Mouse (Mus musculus): Measurements from ENCODE around the gene Gps1. TPM values are rescaled to one million over a fixed set of nuclear protein-coding genes. Genes with fewer than 3 reads are reported as not detected.
"Not testable (repeated sequence)": the region's sequence is repeated elsewhere in the genome, so short reads cannot be mapped to it uniquely, and the experiment has no call there.

Gps1 gene
- total RNA-seq, 2 experiments from 2014 or later, result 50.3 to 53.0 TPM

GRCm38 (mm10) chr11:120783426-120784063, 527 bp upstream of the Gps1 start:
- no peak for DNase-seq

GRCm38 (mm10) chr11:120785145-120785544, 1.1 kb downstream of the Gps1 start:
- DNase-seq, result no peak

GRCm38 (mm10) chr11:120788460-120788859, 4.4 kb downstream of the Gps1 start:
- not testable (repeated sequence) for DNase-seq

- no peak for DNase-seq
These were observed 5.3 kb downstream of the Gps1 start for GRCm38 (mm10) chr11:120789355-120789754.

GRCm38 (mm10) chr11:120789810-120790209, 5.7 kb downstream of the Gps1 start:
- DNase-seq, result no peak

GRCm38 (mm10) chr11:120792652-120793051, 8.6 kb downstream of the Gps1 start:
- no peak for DNase-seq

GRCm38 (mm10) chr11:120795756-120796613, 11.9 kb downstream of the Gps1 start, which contains the start of gene Dus1l:
Gene Dus1l, minus strand, starts transcription at chr11:120796403.
- peak; percentile 95 for DNase-seq

GRCm38 (mm10) chr11:120796614-120796946, 12.5 kb downstream of the Gps1 start:
- no peak for DNase-seq

- no peak for DNase-seq
These were observed 14.2 kb downstream of the Gps1 start for GRCm38 (mm10) chr11:120798244-120798643.

GRCm38 (mm10) chr11:120799316-120799890, 15.3 kb downstream of the Gps1 start:
- DNase-seq, result no peak

GRCm38 (mm10) chr11:120800061-120800904, 16.2 kb downstream of the Gps1 start:
- peak; percentile 86 for DNase-seq

- no peak for DNase-seq
These were observed 20.2 kb downstream of the Gps1 start for GRCm38 (mm10) chr11:120804274-120804673.

GRCm38 (mm10) chr11:120804769-120805168, 20.7 kb downstream of the Gps1 start:
- DNase-seq, result no peak

GRCm38 (mm10) chr11:120805375-120806298, 21.6 kb downstream of the Gps1 start:
- no peak for DNase-seq

- no peak for DNase-seq
These were observed 23.9 kb downstream of the Gps1 start for GRCm38 (mm10) chr11:120808010-120808409.

- DNase-seq, result no peak
These were observed 28.0 kb downstream of the Gps1 start for GRCm38 (mm10) chr11:120812068-120812467.

- no peak for DNase-seq
These were observed 33.3 kb downstream of the Gps1 start for GRCm38 (mm10) chr11:120817358-120817757.

GRCm38 (mm10) chr11:120818251-120818650, 34.2 kb downstream of the Gps1 start:
- DNase-seq, result no peak

GRCm38 (mm10) chr11:120819556-120819955, 35.5 kb downstream of the Gps1 start:
- no peak for DNase-seq

GRCm38 (mm10) chr11:120820546-120820945, 36.5 kb downstream of the Gps1 start:
- no peak for DNase-seq

Data from gastrocnemius, postnatal 25 days (tissue).